In the genomic region with DNA sequence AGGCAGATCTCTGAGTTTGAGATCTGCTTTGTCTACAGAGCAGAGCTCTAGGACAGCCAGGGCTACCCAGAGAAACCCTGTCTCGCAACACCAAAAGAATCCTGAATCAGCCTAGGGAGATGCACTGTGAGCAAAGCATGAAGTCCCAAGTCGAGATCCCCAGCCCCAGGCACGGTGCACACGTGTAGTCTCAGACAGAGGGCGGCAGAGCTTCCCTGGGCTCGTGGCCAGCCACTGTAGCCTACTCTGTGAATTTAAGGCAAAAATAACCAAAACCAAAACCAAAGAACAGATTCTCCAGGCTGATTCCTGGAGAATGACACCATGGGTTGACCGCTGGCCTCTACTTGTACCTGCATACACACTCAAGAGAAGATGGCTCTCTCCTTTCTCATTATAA, we compare ENCODE assay signal across 21 mouse cellular contexts.
A peak's percentile ranks its signal among the peaks of the same experiment; 100 is the strongest.
DNase-seq lines count a peak whose midpoint lies in the region; TF ChIP-seq lines count a peak whose summit lies in the region.
"Had no signal": no experiment of that assay in that cellular context is flagged by ENCODE, and none has a peak within 500 bp of the region (broad histone marks: within the 10 kb centered on the region; RNA-seq: fewer than 3 reads in every experiment).

No protein-coding gene starts in this region.

- peak; percentile 44 for TF ChIP-seq CTCF in layer of hippocampus, adult 2 months (conservative IDR thresholded peaks at IDR 0.05)

- DNase-seq in adrenal gland, postnatal 14 days = peak; percentile 18
- no peak for DNase-seq in adrenal gland, adult 18-20 months (ENCODE audit: low spot score in 2 of 2)
- DNase-seq in layer of hippocampus, adult 2 months (ENCODE audit: low spot score in 2 of 2) = no peak
- no peak for DNase-seq in layer of hippocampus, postnatal 36 days
- peak; percentile 29 for DNase-seq in right cerebral cortex, postnatal 14 days
- no peak for DNase-seq in right cerebral cortex, postnatal 4 days
- DNase-seq in embryo, embryonic 9.5 days (ENCODE audit: extremely low spot score) = no peak
- DNase-seq: cerebellum, adult 11-12 months; cerebellum, postnatal 10 days; heart, postnatal 4 days; kidney, adult 18-20 months; kidney, postnatal 10 days; liver, embryonic 13.5 days; spleen, adult 18-20 months; thymus, postnatal 36 days had no signal

- H3K27ac ChIP-seq in layer of hippocampus, adult 2 months = no peak overlapping the region
- H3K27ac ChIP-seq: embryonic facial prominence, embryonic 13.5 days; forebrain, embryonic 13.5 days; heart, embryonic 10.5 days; limb, embryonic 12.5 days; liver, embryonic 13.5 days; lung, embryonic 15.5 days; macrophage had no signal

- H3K4me3 ChIP-seq in layer of hippocampus, adult 2 months = no peak overlapping the region
- H3K4me3 ChIP-seq: embryonic facial prominence, embryonic 13.5 days; forebrain, embryonic 13.5 days; heart, embryonic 10.5 days; limb, embryonic 12.5 days; liver, embryonic 13.5 days; lung, embryonic 15.5 days had no signal

Comparison
In these comparisons a context has a peak if more than half of its experiments do, and no peak if none do; other contexts are left out.
1. DNase-seq: peak in adrenal gland, postnatal 14 days (single experiment) and right cerebral cortex, postnatal 14 days (single experiment); none in adrenal gland, adult 18-20 months (0 of 2), layer of hippocampus, adult 2 months (0 of 2), layer of hippocampus, postnatal 36 days (0 of 2), right cerebral cortex, postnatal 4 days (single experiment) and embryo, embryonic 9.5 days (single experiment).